Mouse (Mus musculus): ENCODE measurements around the gene Cfap69. TPM values are rescaled to one million over a fixed set of nuclear protein-coding genes. Genes with fewer than 3 reads are reported as not detected.
A peak's percentile ranks its signal among the peaks of the same experiment; 100 is the strongest.

Gene Cfap69
- polyA plus RNA-seq, 1 experiment, result 11.2 TPM

DNA sequence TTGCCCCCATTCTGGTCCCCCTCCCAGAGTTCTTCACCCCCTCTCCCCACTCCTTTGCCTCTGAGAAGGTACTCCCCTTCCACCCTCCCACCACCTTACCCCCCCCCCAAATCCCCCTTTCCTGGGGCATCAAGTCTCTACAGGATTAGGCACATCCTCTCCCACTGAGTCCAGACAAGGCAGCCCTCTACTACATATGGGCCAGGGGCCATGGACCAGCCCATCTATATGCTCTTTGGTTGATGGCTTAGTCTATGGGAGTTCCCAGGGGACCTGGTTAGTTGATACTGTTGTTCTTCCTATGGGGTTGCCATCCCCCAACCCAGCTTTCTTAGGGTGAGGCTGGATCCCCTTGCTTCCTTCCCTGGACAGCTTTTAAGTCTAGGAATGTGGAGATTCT lies 15.4 kb upstream of the Cfap69 start:
- Histone ChIP-seq H3K4me3 (replicated peaks; ENCODE audit: insufficient read depth, low read depth, low read length) (no peak overlapping the region), H3K4me1 (ENCODE audit: control insufficient read depth, insufficient read depth, low read length) (no peaks in the 10 kb centered on the region), H3K27me3 (ENCODE audit: control insufficient read depth, insufficient read depth, low read length) (no peaks in the 10 kb centered on the region), H3K27ac (ENCODE audit: insufficient read depth, low read length) (no peak overlapping the region)
- TF ChIP-seq POLR2A (IDR thresholded peaks at IDR 0.05; ENCODE audit: borderline replicate concordance, insufficient read depth, low read length) (no peak), CTCF (IDR thresholded peaks at IDR 0.05; ENCODE audit: borderline replicate concordance, insufficient read depth, low read depth, low read length) (no peak)
- no peak for DNase-seq

DNA sequence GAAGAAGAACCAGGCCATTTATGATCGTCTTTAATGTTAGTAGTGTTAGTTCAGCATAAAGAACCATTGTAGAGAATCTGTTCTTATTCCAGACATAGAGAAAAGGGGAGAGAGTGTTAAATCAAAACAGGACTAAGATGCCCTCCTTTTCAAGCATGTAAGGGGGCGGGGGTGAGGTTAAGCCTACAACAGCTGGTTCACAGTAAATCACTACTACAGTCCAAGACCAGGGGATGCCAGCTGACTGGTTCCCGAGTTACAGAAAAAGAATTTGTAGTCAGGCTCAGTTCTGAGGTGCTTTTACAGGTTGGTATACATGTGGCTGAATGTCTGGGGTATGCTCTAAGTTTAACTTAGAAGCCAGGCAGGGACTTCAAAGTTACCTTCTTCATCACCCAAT lies 12.0 kb upstream of the Cfap69 start:
- H3K27ac ChIP-seq (ENCODE audit: insufficient read depth, low read length), result no peak overlapping the region
- no peak for TF ChIP-seq POLR2A (IDR thresholded peaks at IDR 0.05; ENCODE audit: borderline replicate concordance, insufficient read depth, low read length)
- no peak for TF ChIP-seq CTCF (IDR thresholded peaks at IDR 0.05; ENCODE audit: borderline replicate concordance, insufficient read depth, low read depth, low read length)
- no peaks in the 10 kb centered on the region for H3K27me3 ChIP-seq (ENCODE audit: control insufficient read depth, insufficient read depth, low read length)
- no peaks in the 10 kb centered on the region for H3K4me1 ChIP-seq (ENCODE audit: control insufficient read depth, insufficient read depth, low read length)
- 77% methylated on average over 3 of the region's 3 CpGs for WGBS
- H3K4me3 ChIP-seq (replicated peaks; ENCODE audit: insufficient read depth, low read depth, low read length), result no peak overlapping the region
- no peak for DNase-seq

DNA sequence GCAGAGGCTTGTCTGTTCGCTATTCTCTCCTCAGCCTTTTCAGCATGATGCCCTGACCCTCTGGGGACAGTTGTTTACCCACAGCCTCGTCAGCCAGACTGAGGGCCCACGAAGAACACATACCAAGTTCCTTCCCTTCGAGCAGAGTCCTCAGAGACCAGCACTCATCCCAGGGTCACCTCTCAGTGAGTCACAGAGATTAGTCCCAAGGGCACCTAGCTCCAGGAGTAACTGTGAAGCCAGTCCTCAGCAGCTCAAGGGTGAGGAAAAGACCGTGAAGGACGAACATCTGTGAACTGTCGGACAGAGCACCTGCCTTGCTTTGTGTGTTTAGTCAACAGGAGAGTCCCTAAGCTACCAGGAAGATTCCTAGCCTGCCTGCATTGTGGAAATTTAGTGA lies 4.9 kb upstream of the Cfap69 start:
- TF ChIP-seq POLR2A (IDR thresholded peaks at IDR 0.05; ENCODE audit: borderline replicate concordance, insufficient read depth, low read length), result no peak
- TF ChIP-seq CTCF (IDR thresholded peaks at IDR 0.05; ENCODE audit: borderline replicate concordance, insufficient read depth, low read depth, low read length), result no peak
- no peak overlapping the region for H3K27ac ChIP-seq (ENCODE audit: insufficient read depth, low read length)
- H3K4me3 ChIP-seq (replicated peaks; ENCODE audit: insufficient read depth, low read depth, low read length), result no peak overlapping the region
- H3K27me3 ChIP-seq (ENCODE audit: control insufficient read depth, insufficient read depth, low read length), result no peaks in the 10 kb centered on the region
- peaks cover 3% of the 10 kb centered on the region; the same call in 1 of the 2 replicates for H3K4me1 ChIP-seq (ENCODE audit: control insufficient read depth, insufficient read depth, low read length)
- 75% methylated on average over 7 of the region's 7 CpGs for WGBS
- DNase-seq, result no peak

DNA sequence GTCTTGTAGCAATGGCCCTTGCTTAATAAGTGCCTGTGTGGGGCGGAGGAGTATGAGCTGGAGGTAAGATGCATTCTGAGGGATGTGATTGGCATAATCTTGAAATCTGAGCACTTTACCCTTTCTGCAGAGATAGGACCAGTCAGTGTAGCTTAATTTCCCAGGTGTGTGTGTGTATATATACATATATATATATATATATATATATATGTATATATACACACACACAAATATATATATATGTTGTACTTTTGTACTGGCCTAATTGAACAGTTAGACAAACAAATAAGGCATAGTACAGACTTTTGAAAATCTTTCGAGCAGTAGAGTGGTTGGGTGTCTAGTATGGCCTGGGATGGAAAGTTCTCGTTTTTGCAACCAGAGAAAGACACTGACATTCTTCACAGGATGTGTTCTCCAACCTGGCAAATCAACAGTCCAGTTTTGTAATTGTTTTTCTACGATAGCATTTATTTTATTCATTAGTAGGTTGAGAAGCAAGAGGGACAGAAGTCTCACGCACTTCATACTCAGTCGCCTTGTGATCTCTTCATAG lies 410 bp upstream of the Cfap69 start:
- Histone ChIP-seq H3K27ac (ENCODE audit: insufficient read depth, low read length) (no peak overlapping the region), H3K27me3 (ENCODE audit: control insufficient read depth, insufficient read depth, low read length) (no peaks in the 10 kb centered on the region)
- 39% methylated on average over 6 of the region's 6 CpGs for WGBS

DNA sequence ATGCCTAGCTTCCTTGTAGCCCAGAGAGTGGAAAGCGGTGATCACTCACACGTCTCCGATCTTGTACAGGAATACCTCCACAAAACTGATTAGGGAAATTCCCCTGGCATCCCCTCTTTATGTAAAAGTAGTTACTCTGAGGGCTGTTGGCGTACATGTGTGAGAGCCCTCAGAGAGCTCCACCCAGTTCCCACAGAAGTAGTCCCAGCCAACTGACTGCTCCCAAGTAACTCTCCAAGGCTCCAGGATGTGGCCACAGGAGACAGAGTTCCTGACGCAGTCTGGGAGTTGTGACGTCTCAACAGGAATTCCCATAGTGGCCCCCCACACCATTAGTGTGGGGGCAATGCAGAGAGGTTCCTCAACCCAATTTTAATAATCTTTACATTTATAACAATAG lies 982 bp downstream of the Cfap69 start:
- 48% methylated on average over 6 of the region's 6 CpGs for WGBS
- no peaks in the 10 kb centered on the region for H3K27me3 ChIP-seq (ENCODE audit: control insufficient read depth, insufficient read depth, low read length)
- peak; percentile 8 to 17 for DNase-seq
- no peak for TF ChIP-seq CTCF (IDR thresholded peaks at IDR 0.05; ENCODE audit: borderline replicate concordance, insufficient read depth, low read depth, low read length)
- TF ChIP-seq POLR2A (IDR thresholded peaks at IDR 0.05; ENCODE audit: borderline replicate concordance, insufficient read depth, low read length), result no peak
- peaks cover 3% of the 10 kb centered on the region; the same call in 1 of the 2 replicates for H3K4me1 ChIP-seq (ENCODE audit: control insufficient read depth, insufficient read depth, low read length)
- H3K27ac ChIP-seq (ENCODE audit: insufficient read depth, low read length), result no peak overlapping the region
- no peak overlapping the region for H3K4me3 ChIP-seq (replicated peaks; ENCODE audit: insufficient read depth, low read depth, low read length)

More for the DNA sequence above, 410 bp upstream of the Cfap69 start:
- Histone ChIP-seq H3K4me3 (replicated peaks; ENCODE audit: insufficient read depth, low read depth, low read length) (peak overlapping the region; percentile 76), H3K4me1 (ENCODE audit: control insufficient read depth, insufficient read depth, low read length) (peaks cover 3% of the 10 kb centered on the region; the same call in 1 of the 2 replicates)
- no peak for DNase-seq
- TF ChIP-seq POLR2A (IDR thresholded peaks at IDR 0.05; ENCODE audit: borderline replicate concordance, insufficient read depth, low read length) (no peak), CTCF (IDR thresholded peaks at IDR 0.05; ENCODE audit: borderline replicate concordance, insufficient read depth, low read depth, low read length) (no peak)

DNA sequence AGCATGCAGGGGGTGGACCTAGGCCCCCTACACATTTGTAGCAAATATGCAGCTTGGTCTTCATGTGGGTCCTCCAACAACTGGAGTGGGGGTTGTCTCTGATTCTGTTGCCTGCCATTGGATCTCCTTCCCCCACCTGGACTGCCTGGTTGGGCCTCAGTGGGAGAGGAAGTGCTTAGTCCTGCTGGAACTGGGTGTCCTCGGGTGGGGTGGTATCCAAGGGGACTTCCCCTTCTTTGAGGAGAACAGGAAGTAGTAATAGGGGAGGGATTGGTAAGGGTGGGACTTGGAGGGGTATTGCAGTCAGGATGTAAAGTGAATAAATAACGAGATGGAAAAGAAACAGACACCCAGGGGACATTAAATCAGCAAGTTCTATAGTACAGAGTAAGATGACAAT lies 5.4 kb downstream of the Cfap69 start:
- 58% methylated on average over 2 of the region's 2 CpGs for WGBS
- Histone ChIP-seq H3K4me1 (ENCODE audit: control insufficient read depth, insufficient read depth, low read length) (no peaks in the 10 kb centered on the region), H3K4me3 (replicated peaks; ENCODE audit: insufficient read depth, low read depth, low read length) (no peak overlapping the region), H3K27ac (ENCODE audit: insufficient read depth, low read length) (no peak overlapping the region), H3K27me3 (ENCODE audit: control insufficient read depth, insufficient read depth, low read length) (no peaks in the 10 kb centered on the region)
- no peak for DNase-seq
- no peak for TF ChIP-seq POLR2A (IDR thresholded peaks at IDR 0.05; ENCODE audit: borderline replicate concordance, insufficient read depth, low read length)
- TF ChIP-seq CTCF (IDR thresholded peaks at IDR 0.05; ENCODE audit: borderline replicate concordance, insufficient read depth, low read depth, low read length), result no peak

DNA sequence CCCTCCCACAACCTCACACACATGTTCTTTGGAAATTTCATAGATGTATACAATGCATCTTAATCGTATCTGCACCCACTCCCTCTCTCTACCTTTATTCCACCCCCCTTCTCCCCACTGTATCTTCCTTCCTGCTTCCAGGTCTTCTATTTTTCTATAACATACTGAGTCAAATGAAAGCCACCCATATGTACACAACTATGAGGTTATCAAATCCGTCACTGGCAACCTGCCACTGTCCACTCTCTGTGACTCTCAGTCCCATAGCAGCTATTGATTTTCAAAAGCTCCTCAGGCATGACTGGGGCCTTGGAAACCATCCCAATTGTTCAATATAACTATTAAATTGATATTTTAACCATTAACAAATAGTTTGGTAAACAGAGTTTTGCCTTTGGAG lies 6.1 kb downstream of the Cfap69 start:
- H3K27me3 ChIP-seq (ENCODE audit: control insufficient read depth, insufficient read depth, low read length), result no peaks in the 10 kb centered on the region
- H3K4me3 ChIP-seq (replicated peaks; ENCODE audit: insufficient read depth, low read depth, low read length), result no peak overlapping the region
- H3K4me1 ChIP-seq (ENCODE audit: control insufficient read depth, insufficient read depth, low read length), result no peaks in the 10 kb centered on the region
- H3K27ac ChIP-seq (ENCODE audit: insufficient read depth, low read length), result no peak overlapping the region
- no peak for DNase-seq
- TF ChIP-seq POLR2A (IDR thresholded peaks at IDR 0.05; ENCODE audit: borderline replicate concordance, insufficient read depth, low read length), result no peak
- TF ChIP-seq CTCF (IDR thresholded peaks at IDR 0.05; ENCODE audit: borderline replicate concordance, insufficient read depth, low read depth, low read length), result no peak
- 75% methylated on average over 2 of the region's 2 CpGs for WGBS

DNA sequence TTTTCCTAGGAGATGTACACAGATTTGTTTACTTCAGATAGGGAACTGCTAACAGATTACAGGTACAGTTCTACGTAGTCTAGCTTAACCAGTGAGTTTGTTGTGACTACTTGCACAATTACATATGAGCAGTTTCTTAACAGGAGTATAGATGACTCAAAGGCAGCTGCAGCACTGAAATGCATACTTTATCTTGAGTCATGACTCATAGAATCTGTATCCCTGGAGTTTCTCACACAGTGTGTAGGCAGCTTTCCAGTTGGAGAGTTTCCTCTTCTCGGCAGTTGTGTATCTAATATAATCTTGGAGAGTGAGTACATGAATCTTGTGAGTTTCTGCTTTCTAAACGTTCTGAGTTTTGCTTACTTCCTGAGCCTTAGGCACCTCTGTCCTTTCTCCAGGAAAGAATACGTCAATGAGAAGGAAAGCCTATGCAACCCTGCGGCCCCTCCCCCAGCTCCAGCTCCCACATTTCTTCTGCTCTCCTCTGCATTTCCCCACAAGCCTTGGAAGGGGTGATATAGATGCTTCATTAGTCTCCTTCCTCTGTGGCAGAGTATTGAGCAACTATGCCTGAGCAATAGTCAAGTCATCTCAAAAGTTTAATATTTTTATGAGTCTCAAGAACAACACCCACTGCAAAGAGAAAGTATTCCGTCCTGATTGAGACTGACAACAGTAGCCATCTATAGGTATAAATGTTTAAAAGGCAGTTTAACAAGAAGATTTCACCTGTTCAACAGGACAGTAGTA lies 15.0 kb downstream of the Cfap69 start:
- Histone ChIP-seq H3K4me3 (replicated peaks; ENCODE audit: insufficient read depth, low read depth, low read length) (no peak overlapping the region), H3K27ac (ENCODE audit: insufficient read depth, low read length) (no peak overlapping the region), H3K4me1 (ENCODE audit: control insufficient read depth, insufficient read depth, low read length) (no peaks in the 10 kb centered on the region), H3K27me3 (ENCODE audit: control insufficient read depth, insufficient read depth, low read length) (no peaks in the 10 kb centered on the region)
- no peak for DNase-seq
- WGBS, result 71% methylated on average over 6 of the region's 6 CpGs
- TF ChIP-seq CTCF (IDR thresholded peaks at IDR 0.05; ENCODE audit: borderline replicate concordance, insufficient read depth, low read depth, low read length) (no peak), POLR2A (IDR thresholded peaks at IDR 0.05; ENCODE audit: borderline replicate concordance, insufficient read depth, low read length) (no peak)
